In genomic region chr17:64540411-64540810, GRCm38 (mm10) we compare ENCODE assay signal across 9 mouse cellular contexts.
"Had no signal": no experiment of that assay in that cellular context is flagged by ENCODE, and none has a peak within 500 bp of the region (broad histone marks: within the 10 kb centered on the region; RNA-seq: fewer than 3 reads in every experiment).

No protein-coding gene starts in this region.

- H3K27me3 ChIP-seq: limb, embryonic 15.5 days; liver, embryonic 12.5 days had no signal

- H3K4me3 ChIP-seq: layer of hippocampus, adult 2 months; left cerebral cortex, adult 2 months; limb, embryonic 15.5 days; liver, embryonic 12.5 days had no signal

- H3K4me2 ChIP-seq: limb, embryonic 15.5 days; liver, embryonic 12.5 days had no signal

- ATAC-seq: liver, embryonic 12.5 days had no signal

- H3K9ac ChIP-seq: limb, embryonic 15.5 days; liver, embryonic 12.5 days had no signal

- H3K27ac ChIP-seq: layer of hippocampus, adult 2 months; left cerebral cortex, adult 2 months; limb, embryonic 15.5 days; liver, embryonic 12.5 days had no signal

- DNase-seq: kidney, adult 11 months; kidney, postnatal 10 days; right cerebral cortex, adult 18-20 months; right cerebral cortex, postnatal 25 days; thymus, postnatal 36 days had no signal

- H3K9me3 ChIP-seq: limb, embryonic 15.5 days; liver, embryonic 12.5 days had no signal

- H3K4me1 ChIP-seq: limb, embryonic 15.5 days had no signal

- H3K36me3 ChIP-seq: limb, embryonic 15.5 days; liver, embryonic 12.5 days had no signal
